Mouse (Mus musculus) gastrocnemius, adult 2 months (tissue): ENCODE results near the gene Mbl2. TPM values are rescaled to one million over a fixed set of nuclear protein-coding genes. Genes with fewer than 3 reads are reported as not detected.
A peak's percentile ranks its signal among the peaks of the same experiment; 100 is the strongest.
"Not testable (repeated sequence)": the region's sequence is repeated elsewhere in the genome, so short reads cannot be mapped to it uniquely, and the experiment has no call there.

Experiments used
- DNase-seq: peaks from one replicate; pipeline ENCODE4 v3.0.0; 2022
- H3K27ac ChIP-seq: fragments of 200-600 bp; 2 replicates; pipeline ENCODE4 v1.8.1; 2022; ENCODE audit warnings: mild to moderate bottlenecking
- H3K4me3 ChIP-seq: fragments of 200-600 bp; 2 replicates; pipeline ENCODE4 v1.8.1; 2022; ENCODE audit warnings: mild to moderate bottlenecking, moderate library complexity
- CTCF ChIP-seq: fragments of 200-600 bp; IDR thresholded peaks from 2 replicates; pipeline ENCODE4 v1.8.1; 2022; ENCODE audit warnings: antibody characterized with exemption, mild to moderate bottlenecking, moderate library complexity
- intact Hi-C: fragments of 180-260 bp; cut with DNase I; formaldehyde crosslinking; loops from one replicate; pipeline ENCODE4 v1.15.1; 2025
- long read RNA-seq, 2 experiments: library from polyadenylated mRNA; stranded (forward); transcript quantifications; one replicate each; pipeline ENCODE4 v2.0.0; 2021
- total RNA-seq, 2 experiments: library from RNA; stranded (reverse); gene quantifications; 2 replicates each; pipeline ENCODE4 v1.2.3; 2021

Mbl2 gene
- total RNA-seq: not detected
- long read RNA-seq, experiment 1: 0 reads
- long read RNA-seq, experiment 2: 0 reads

DNA sequence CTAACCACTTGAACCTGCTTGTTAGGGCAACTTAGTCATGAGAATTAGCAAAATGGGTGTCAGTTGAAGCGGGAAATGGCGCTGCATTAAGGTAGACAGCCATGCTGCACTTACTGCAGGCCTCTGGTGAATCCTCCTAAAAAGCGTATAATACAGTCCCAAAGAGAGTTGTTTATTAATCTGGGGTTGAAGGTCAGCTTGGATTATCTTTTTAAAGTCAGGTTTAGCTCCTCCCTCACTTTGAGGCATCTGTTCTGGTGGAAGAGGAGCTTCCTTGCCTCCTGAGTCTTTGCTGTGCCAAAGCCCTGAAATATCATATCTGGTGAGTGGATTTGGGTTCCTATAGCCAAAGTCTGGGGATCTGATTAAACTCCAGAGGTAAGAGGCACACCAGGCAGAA, at the start of gene Mbl2:
TSS of gene Mbl2 (plus strand) at position 252 of the 400 bp plus-strand sequence.
- intact Hi-C loops: no loop called here
- Histone ChIP-seq H3K27ac (no peak within 1 kb of the TSS), H3K4me3 (no peak within 1 kb of the TSS)
- DNase-seq: no peak
- no peak for TF ChIP-seq CTCF

DNA sequence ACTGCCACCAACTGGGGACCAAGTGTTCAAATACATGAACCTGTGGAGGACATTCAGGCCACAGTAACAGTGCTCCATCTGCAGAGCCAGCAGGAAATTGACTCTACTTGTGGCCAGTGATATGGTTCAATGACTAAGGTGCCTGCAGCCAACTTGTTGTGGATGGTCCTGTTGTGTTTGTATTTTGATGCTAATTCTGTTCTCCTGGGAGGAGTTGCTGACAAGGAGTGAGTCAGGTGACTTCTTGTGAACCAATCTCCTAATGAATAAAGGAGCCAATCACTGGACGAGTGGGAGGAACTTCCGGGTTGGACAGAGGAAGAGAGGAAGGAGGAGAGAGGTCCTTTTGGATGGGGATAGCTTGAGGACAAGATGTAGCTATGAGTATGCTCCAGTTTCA, 47.2 kb upstream of the Mbl2 start:
- no peak for TF ChIP-seq CTCF
- no peak for DNase-seq
- intact Hi-C loops: no loop called here
- no peak overlapping the region for H3K4me3 ChIP-seq
- H3K27ac ChIP-seq: no peak overlapping the region

DNA sequence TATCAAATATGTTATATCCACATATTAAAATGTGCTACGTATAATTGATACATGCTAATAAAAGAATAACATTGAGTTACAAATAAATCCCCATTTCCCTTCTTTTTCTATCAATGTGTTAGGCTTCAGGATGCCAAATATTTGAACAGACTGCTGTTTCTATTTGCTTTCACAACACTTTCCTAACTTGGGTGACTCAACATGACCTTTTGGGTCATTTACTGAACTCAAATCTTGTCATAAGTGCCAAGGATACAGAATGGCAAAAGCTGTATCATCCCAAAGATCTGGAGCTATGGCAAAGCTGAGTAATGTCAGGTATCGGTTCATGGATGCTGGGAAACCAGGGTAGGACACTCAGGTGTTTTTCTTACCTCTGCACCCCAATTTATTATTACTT, 45.5 kb upstream of the Mbl2 start:
- no peak for TF ChIP-seq CTCF
- intact Hi-C loops: no loop called here
- DNase-seq: no peak
- Histone ChIP-seq H3K4me3 (no peak overlapping the region), H3K27ac (no peak overlapping the region)

DNA sequence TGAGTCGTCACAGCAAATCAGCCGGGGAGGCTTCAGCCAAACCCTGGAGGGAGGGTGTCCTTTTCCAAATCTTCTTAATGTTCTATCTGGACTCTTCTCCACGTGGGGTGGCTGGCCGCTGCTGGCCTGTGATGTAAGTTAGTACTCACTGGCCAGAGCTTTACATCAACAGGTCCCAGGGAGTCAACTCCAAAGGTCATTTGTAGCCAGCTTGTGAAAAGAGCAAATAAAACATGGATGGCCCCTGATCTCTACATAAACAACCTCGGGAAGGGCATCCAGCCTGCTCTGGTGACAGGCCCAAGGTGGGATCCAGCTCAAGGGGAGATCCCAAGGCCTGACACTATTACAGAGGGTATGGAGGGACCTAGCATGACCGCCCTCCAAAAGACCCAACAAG, 37.7 kb upstream of the Mbl2 start:
- intact Hi-C loops: no loop called here
- H3K4me3 ChIP-seq: no peak overlapping the region
- no peak for TF ChIP-seq CTCF
- no peak for DNase-seq
- no peak overlapping the region for H3K27ac ChIP-seq

DNA sequence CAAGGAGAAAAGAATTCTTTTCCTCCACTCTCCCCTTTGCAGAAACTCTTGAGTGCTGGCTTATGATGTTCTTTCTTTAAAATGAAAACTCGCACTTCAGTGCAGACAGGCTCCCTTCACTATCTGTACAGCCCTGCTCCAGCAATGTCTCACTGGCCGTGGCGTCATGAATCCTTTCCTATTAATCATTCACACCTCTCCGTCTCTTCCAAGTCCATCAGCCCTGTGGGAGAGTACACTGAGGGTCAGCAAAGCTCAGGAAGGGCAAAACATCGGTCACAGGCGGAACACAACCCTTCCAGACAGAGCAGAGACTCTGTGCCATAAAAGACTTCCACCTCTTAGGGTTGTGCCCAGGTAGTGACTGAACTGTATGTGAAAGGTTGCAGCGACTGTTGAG, 30.6 kb upstream of the Mbl2 start:
- no peak for TF ChIP-seq CTCF
- Histone ChIP-seq H3K27ac (no peak overlapping the region), H3K4me3 (no peak overlapping the region)
- no peak for DNase-seq
- intact Hi-C loops: no loop called here

DNA sequence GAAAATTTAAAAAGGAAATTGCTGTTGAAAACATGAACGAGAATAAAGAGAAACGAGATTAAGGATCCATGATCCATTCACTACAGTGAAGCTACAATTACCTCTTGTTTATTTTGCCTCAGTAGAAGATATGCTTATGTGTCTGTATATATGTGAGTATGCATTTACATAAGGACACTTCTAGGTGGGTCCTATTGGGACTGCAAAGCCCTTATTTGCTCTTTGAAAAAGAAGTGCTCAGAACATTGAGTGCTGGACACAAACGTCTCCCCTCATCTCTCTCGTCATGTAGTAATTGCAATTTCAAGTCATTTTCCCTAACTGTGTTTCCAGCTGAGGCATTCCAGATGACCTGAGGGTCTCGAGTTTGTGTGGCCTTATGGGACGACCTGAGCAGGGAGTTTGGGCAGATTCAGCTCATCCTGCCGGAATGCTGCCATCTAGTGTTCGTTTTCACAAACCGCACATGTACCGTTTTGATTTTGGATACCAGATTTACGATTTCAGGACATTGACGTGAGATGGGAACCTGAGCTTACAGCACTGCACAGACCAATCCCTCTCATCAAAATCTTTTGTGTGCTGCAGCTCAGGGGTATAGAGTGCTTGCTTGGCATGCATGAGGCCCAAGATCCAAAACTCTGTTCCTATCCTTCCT, 27.5 kb upstream of the Mbl2 start:
- H3K4me3 ChIP-seq: no peak overlapping the region
- DNase-seq: peak; percentile 29
- no peak overlapping the region for H3K27ac ChIP-seq
- intact Hi-C loops: loop anchor here (5.0 kb wide), 1 partner anchor 383 kb away; no protein-coding TSS in a partner anchor
- peak; percentile 72 for TF ChIP-seq CTCF

DNA sequence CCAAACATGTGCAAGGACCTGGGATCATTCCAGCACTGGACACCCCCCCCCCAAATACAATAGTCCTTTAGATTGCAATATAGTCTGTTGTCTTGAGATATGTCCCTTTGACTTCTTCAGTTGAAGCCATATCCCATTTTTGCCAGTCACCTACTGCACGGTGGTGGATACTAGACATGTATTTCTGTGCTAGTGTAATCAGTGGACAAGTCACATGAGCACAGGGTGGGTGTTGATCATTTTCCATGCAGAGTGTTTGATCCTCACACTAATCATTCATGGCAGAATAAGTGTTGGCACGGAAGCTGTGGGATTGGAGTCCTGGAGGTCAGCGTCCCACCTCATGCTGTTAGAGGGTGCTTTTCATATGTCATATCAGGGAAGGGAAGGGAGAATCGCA, 26.9 kb upstream of the Mbl2 start:
- TF ChIP-seq CTCF: no peak
- Histone ChIP-seq H3K27ac (no peak overlapping the region), H3K4me3 (no peak overlapping the region)
- DNase-seq: no peak
- intact Hi-C loops: loop anchor here (5.0 kb wide), 1 partner anchor 384 kb away; no protein-coding TSS in a partner anchor

DNA sequence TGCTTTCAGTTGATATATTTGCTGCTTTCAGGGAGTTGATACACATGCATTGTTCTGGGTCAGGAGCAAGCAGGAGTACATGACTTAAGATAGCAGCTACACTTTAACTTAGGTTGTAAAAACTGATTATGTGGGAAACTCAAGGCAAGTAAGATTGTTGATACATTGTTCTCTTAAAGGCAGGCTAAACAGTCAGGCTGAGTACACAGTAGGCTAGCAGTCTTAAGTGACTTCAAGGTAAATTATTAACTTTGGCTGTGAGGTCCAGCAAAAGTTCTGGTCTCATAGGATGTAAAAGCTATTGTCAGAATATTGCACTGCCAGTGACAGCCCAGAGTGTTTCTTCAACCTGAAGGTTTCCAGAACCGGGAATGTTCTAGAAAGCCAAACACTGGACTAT, 25.8 kb upstream of the Mbl2 start:
- Histone ChIP-seq H3K27ac (no peak overlapping the region), H3K4me3 (no peak overlapping the region)
- no peak for DNase-seq
- TF ChIP-seq CTCF: no peak
- intact Hi-C loops: loop anchor here (5.0 kb wide), 1 partner anchor 385 kb away; no protein-coding TSS in a partner anchor

DNA sequence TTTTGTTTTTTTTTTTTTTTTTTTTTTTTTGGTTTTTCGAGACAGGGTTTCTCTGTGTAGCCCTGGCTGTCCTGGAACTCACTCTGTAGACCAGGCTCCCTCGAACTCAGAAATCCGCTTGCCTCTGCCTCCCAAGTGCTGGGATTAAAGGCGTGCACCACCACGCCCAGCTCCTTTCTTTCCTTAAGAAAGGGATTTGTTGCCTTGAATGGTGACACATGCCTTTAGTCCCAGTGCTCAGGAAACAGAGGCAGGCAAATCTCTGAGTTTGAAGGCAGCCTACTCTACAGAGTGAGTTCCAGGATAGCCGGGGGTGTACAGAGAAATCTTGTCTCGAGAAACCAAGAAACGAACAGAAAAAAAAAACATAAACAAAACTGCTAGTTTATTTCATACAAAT, 23.7 kb upstream of the Mbl2 start:
- not testable (repeated sequence) for DNase-seq, H3K27ac ChIP-seq, H3K4me3 ChIP-seq
- intact Hi-C loops: loop anchor here (5.0 kb wide), 1 partner anchor 387 kb away; no protein-coding TSS in a partner anchor

DNA sequence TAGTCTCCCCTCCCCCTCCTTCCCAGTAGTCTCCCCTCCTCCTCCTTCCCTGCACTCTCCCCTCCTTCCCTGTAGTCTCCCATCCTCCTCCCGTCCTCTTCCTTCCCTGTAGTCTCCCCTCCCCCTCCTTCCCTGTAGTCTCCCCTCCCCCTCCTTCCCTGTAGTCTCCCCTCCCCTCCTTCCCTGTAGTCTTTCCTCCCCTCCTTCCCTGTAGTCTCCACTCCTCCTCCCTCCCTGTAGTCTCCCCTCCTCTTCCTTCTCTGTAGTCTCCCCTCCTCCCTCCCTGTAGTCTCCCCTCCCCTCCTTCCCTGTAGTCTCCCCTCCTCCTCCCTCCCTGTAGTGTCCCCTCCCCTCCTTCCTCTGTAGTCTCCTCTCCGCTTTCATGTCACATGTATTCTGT, 18.7 kb upstream of the Mbl2 start:
- TF ChIP-seq CTCF: no peak
- intact Hi-C loops: no loop called here
- Histone ChIP-seq H3K4me3 (no peak overlapping the region), H3K27ac (no peak overlapping the region)
- DNase-seq: no peak

DNA sequence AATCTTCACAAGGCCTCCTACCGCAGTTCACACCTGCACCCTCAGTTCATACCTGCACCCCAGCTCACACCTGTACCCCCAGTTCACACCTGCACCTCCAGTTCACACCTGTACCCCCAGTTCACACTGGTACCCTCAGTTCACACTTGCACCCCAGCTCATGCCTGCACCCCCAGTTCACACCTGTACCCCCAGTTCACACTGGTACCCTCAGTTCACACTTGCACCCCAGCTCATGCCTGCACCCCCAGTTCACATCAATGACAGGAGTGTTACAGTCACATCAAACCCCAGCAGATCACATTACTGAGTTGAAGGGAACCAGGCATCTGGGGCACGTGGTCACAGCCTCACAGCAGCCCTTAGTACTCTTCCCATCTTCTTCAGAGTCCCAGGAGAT, 17.0 kb upstream of the Mbl2 start:
- H3K27ac ChIP-seq, intact Hi-C loops, H3K4me3 ChIP-seq, DNase-seq: not testable (repeated sequence)

DNA sequence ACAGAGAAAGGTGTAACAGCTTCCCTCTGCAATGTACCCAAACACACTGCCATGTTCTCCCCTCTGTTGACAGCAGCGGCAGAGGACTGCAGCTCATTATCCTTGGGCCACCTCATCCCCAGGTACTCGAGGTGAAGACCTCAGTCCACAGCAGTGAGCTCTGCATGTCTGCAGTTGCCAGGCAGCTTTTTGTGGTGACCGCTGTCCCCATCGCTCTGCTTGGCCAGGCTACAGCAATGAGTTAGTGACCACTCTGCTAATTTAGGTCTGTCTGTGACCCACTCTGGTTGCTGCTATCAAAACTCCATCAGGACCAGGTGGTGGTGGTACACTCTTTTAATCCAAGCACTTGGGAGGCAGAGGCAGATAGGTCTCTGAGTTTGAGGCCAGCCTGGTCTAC, 16.6 kb upstream of the Mbl2 start:
- no peak for DNase-seq
- intact Hi-C loops: no loop called here

DNA sequence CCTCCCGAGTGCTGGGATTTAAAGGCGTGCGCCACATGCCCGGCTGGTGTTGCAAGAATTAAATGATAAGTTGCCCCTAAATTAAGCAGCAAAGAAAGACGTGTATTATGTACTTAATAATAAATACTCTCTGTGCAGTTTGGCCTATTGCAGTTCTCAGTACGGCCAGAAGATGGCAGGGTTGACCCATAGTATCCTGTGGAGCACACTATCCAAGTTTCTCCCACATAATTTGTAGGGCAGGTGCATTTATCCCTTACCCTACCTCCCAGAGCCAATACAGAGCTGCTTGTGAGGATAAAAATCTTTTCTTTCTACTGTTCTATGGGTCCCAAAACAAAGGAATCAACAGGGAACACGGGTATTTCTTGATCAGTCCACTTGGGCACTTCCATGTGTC, 15.4 kb upstream of the Mbl2 start:
- intact Hi-C loops: no loop called here
- TF ChIP-seq CTCF: peak; percentile 77
- H3K27ac ChIP-seq: no peak overlapping the region
- peak; percentile 43 for DNase-seq
- H3K4me3 ChIP-seq: no peak overlapping the region

More for the DNA sequence above, 16.6 kb upstream of the Mbl2 start:
- H3K27ac ChIP-seq: no peak overlapping the region
- no peak overlapping the region for H3K4me3 ChIP-seq
- no peak for TF ChIP-seq CTCF

DNA sequence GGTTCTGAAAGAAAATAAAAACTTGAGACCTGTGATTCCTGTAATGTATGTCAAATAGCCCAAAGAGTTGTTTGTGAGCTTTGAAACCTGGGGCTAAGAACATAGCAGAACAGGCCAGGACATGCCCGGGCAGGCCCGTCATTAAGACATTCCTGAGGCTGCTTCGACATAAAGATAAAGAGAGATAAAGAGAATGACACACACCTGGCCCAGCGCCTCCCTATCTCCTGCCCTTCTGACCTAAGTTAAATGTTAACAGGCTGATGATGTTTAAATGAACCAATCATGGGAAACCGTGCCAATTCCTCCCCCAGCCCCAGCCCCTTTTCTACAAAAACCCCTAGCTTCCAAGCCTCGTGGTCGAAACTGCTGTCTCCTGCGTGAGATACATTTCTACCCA, 10.1 kb upstream of the Mbl2 start:
- H3K27ac ChIP-seq, DNase-seq, H3K4me3 ChIP-seq, intact Hi-C loops: not testable (repeated sequence)
